Mouse (Mus musculus) heart, embryonic 14.5 days (tissue): ENCODE measurements around the gene Brk1. TPM values are rescaled to one million over a fixed set of nuclear protein-coding genes. Genes with fewer than 3 reads are reported as not detected.

Experiments
- ATAC-seq: fragments of 200-750 bp; cut with Nextera tagmentation; 2 replicates; pipeline ENCODE4 v1.8.0; 2017; ENCODE audit warnings: low read depth, moderate TSS enrichment; ENCODE audit not compliant: insufficient number of reproducible peaks, insufficient read depth, low FRiP score
- H3K27ac ChIP-seq, 2 experiments: fragments of 200-500 bp in 1 of 2; fragments of 300-500 bp in 1 of 2; sonication (generic) in 1 of 2; replicated peaks in 1 of 2; 2 replicates each; pipeline ENCODE4 v1.5.1; 2012 to 2014; ENCODE audit warnings: low read depth in 2 of 2, low read length in 2 of 2, control low read depth in 1 of 2, mild to moderate bottlenecking in 1 of 2, mixed read lengths in 1 of 2; ENCODE audit not compliant: control insufficient read depth in 1 of 2, insufficient read depth in 1 of 2
- H3K27me3 ChIP-seq: fragments of 300-500 bp; sonication (generic); 2 replicates; pipeline ENCODE4 v1.6.1; 2014; ENCODE audit warnings: mild to moderate bottlenecking, low read length, control low read depth; ENCODE audit not compliant: control insufficient read depth, insufficient read depth
- H3K36me3 ChIP-seq: fragments of 300-500 bp; sonication (generic); 2 replicates; pipeline ENCODE4 v1.6.1; 2014; ENCODE audit warnings: mild to moderate bottlenecking, control low read depth, low read length, mixed read lengths; ENCODE audit not compliant: control insufficient read depth, insufficient read depth
- H3K4me1 ChIP-seq, 2 experiments: fragments of 200-500 bp in 1 of 2; fragments of 300-500 bp in 1 of 2; sonication (generic) in 1 of 2; 2 replicates each; pipeline ENCODE4 v1.6.1; 2012 to 2014; ENCODE audit warnings: low read length in 2 of 2, control low read depth in 1 of 2, mixed read lengths in 1 of 2; ENCODE audit not compliant: control insufficient read depth in 2 of 2, insufficient read depth in 2 of 2
- H3K4me2 ChIP-seq: fragments of 300-500 bp; sonication (generic); 2 replicates; pipeline ENCODE4 v1.6.1; 2014; ENCODE audit warnings: mild to moderate bottlenecking, low read length
- H3K4me3 ChIP-seq, 2 experiments: fragments of 200-500 bp in 1 of 2; fragments of 300-500 bp in 1 of 2; sonication (generic) in 1 of 2; 2 replicates each; pipeline ENCODE4 v1.5.1; 2012 to 2014; ENCODE audit warnings: low read length in 2 of 2, mild to moderate bottlenecking in 2 of 2, control low read depth in 1 of 2, low read depth in 1 of 2, moderate library complexity in 1 of 2; ENCODE audit not compliant: control insufficient read depth in 1 of 2, insufficient read depth in 1 of 2
- H3K9ac ChIP-seq: fragments of 300-500 bp; sonication (generic); 2 replicates; pipeline ENCODE4 v1.6.1; 2014; ENCODE audit warnings: mild to moderate bottlenecking, low read length
- H3K9me3 ChIP-seq: fragments of 300-500 bp; sonication (generic); 2 replicates; pipeline ENCODE4 v1.6.1; 2016; ENCODE audit warnings: low read length, control low read depth; ENCODE audit not compliant: control insufficient read depth
- WGBS: fragments of 180-500 bp; shearing (Covaris S2); extraction: QIAGEN DNeasy Blood & Tissue Kit; methylation state at CpG from one replicate; pipeline ENCODE4 v1.1.7; 2014; 5-methylcytosine and 5-hydroxymethylcytosine counted together
- polyA plus RNA-seq: library from polyadenylated mRNA; unstranded; fragments of >200 nt; fragmentation: Nextera tagmentation; extraction: Ambion mirVana; gene quantifications from 2 replicates; pipeline ENCODE4 v1.2.1, GENCODE M21; 2014

The Brk1 gene
- polyA plus RNA-seq: 184 and 197 TPM in 2 replicates

DNA sequence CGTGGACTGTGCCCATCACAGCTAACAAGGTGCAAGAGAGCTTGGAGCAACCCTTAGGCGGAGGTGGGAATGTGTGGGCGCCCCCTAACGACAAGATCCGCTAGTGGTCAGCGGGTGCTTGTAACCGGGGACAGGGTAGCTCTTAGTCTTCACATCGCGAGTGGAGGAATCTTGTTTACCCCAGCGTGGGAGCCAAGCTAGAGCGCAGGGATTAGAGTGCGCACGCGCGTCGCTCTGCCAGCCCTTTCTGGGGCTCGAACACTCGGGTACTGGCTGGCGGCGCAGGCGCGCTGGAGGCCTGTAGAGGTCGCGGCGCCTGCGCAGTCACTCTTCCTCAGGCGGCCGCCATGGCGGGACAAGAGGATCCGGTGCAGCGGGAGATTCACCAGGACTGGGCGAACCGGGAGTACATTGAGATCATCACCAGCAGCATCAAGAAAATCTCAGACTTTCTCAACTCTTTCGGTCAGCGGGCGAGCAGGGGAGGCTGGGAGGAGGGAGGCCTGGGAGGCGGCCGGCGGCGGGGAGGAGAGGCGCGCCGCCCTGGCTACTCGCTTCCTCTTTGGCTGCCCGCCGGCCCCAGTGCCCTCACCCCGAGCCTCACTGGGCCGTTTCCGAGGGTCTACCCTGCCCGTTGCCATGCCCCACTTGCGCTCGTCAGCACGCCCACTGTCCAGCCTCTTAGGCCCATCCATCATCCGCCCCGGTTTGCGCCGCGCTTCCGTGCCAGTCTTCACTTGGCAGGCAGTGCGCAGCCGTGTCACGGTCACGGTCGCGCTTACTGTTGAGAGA lies at the start of gene Brk1:
Gene Brk1 (plus strand): TSS at position 341 of the 792 bp plus-strand sequence.
- Histone ChIP-seq H3K27me3 (no peaks in the 10 kb centered on the region), H3K36me3 (peaks cover 13% of the 10 kb centered on the region; the same call in 1 of the 2 replicates), H3K4me2 (peak within 1 kb of the TSS; percentile 90), H3K27ac (peak within 1 kb of the TSS; percentile 58 to 84), H3K9me3 (no peaks in the 10 kb centered on the region), H3K4me1 (peaks cover 0 to 13% of the 10 kb centered on the region in 2 experiments; a peak in 3 of 4 replicates), H3K9ac (peak within 1 kb of the TSS; percentile 93), H3K4me3 (peak within 1 kb of the TSS; percentile 77 to 97)
- WGBS: under 1% methylated on average over 57 of the region's 65 CpGs
- peak; percentile 89 for ATAC-seq

DNA sequence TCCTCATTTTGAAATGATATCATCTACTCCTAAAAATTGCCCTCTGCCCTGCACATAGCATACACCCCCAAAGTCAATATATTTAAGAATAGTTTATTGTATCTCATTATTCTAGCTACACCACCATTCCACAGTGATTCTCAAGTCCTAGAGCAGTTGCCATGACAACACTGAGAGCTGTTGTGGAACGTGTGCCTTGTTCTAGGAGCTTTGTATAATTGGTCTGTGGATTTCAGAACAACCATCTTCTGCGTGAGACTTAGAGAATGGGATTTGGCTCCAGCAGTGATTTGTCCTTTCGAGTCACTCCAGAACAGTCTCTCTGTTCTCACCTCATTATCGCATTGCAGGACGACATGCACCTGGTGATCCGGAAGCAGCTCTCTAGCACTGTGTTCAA lies 44.8 kb upstream of the Brk1 start:
- ATAC-seq: no peak
- Histone ChIP-seq H3K4me1 (no peaks in the 10 kb centered on the region), H3K4me2 (no peak overlapping the region), H3K9me3 (no peaks in the 10 kb centered on the region), H3K27ac (no peak overlapping the region), H3K9ac (no peak overlapping the region), H3K36me3 (peaks cover 44% of the 10 kb centered on the region; the same call in 1 of the 2 replicates), H3K4me3 (no peak overlapping the region), H3K27me3 (no peaks in the 10 kb centered on the region)
- WGBS: 89% methylated on average over 6 of the region's 6 CpGs

DNA sequence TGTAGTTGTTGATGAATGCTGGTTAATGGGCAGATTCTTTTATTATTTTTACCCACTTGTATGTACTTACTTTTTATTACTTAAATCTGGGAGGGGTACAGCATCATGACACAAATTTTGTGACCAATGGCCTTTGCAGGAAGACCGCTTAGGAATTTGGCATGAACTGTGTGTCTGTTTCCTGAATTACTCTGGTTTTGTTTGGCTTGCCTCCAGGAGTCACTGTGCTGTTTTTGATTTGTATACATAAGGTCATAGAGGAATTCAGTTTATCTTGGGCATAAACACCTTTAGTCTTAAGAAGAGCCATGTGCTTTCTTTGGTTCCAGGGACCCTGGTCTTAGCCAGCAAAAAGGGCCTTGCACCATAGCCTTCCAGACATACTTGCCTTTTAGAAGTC lies 40.0 kb upstream of the Brk1 start:
- no peak for ATAC-seq

DNA sequence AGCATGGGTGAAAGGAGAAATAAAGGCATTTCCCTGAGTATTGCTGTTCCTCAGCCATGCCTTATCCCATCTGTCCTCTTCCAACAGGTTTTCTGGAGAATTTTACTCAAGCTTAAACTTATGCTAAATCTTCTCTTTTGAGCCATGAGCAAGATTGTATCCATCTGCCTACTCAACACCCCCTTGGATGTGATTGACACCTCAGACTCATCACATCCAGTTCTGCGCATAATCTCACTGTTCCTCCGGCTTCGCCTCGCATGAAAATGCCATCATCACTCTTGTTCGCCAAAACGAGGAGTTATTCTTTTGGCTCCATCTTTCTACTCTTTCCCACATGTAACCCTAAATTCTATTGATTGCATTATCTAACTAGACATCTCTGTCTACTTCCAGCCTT lies 28.5 kb upstream of the Brk1 start:
- Histone ChIP-seq H3K36me3 (peaks cover 45% of the 10 kb centered on the region), H3K9ac (no peak overlapping the region), H3K4me3 (no peak overlapping the region), H3K9me3 (no peaks in the 10 kb centered on the region), H3K27ac (no peak overlapping the region), H3K27me3 (no peaks in the 10 kb centered on the region), H3K4me2 (no peak overlapping the region), H3K4me1 (no peaks in the 10 kb centered on the region)
- WGBS: 95% methylated on average over 6 of the region's 6 CpGs
- ATAC-seq: no peak

More for the DNA sequence above, 40.0 kb upstream of the Brk1 start:
- peaks cover 47% of the 10 kb centered on the region for H3K36me3 ChIP-seq
- no peak overlapping the region for H3K4me2 ChIP-seq
- H3K27ac ChIP-seq: no peak overlapping the region
- no peaks in the 10 kb centered on the region for H3K4me1 ChIP-seq
- 71% methylated on average over 1 of the region's 1 CpGs for WGBS
- H3K4me3 ChIP-seq: no peak overlapping the region
- no peaks in the 10 kb centered on the region for H3K9me3 ChIP-seq
- H3K27me3 ChIP-seq: no peaks in the 10 kb centered on the region
- no peak overlapping the region for H3K9ac ChIP-seq

DNA sequence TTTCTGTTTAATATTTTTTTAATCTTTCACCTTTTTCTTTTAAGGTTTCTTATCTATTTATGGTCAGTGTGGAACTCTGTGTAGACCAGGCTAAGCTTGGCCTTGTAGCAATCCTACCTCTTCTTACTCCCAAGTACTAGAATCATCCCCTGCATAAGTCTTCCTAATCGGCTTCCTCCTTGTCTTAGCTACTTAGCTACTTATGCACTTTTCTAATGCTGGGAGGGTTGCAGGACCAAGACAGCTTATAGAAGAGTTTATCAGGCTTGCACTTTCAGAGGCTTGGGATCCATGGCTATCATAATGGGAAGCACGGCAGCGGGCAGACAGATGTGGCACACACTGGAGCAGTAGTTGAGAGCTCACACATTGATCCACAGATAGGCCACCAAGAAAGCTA lies 25.3 kb upstream of the Brk1 start:
- Histone ChIP-seq H3K36me3 (peaks cover 41% of the 10 kb centered on the region), H3K4me1 (no peaks in the 10 kb centered on the region), H3K27me3 (no peaks in the 10 kb centered on the region), H3K4me2 (no peak overlapping the region), H3K9me3 (no peaks in the 10 kb centered on the region), H3K4me3 (no peak overlapping the region), H3K27ac (no peak overlapping the region), H3K9ac (no peak overlapping the region)
- 97% methylated on average over 3 of the region's 3 CpGs for WGBS
- ATAC-seq: no peak

DNA sequence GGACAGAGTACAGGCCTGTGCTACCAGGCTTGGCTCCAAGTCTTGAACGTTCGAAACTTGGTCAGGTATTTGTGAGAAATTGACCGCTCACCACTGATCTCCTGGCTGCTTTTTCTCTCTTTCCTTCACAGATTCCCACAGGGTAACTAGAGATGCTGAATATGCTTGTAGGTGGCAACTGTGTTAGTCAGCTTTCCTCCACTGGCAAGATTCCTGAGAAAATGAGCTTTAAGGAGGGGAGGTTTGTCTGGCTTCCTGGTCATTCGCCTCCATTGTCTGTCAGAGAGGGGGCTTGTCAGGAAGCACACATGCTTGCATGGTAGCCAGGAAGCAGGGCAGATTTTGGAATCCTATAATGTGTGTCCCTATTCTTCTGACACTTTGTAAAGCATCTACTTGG lies 21.5 kb upstream of the Brk1 start:
- Histone ChIP-seq H3K36me3 (peaks cover 20% of the 10 kb centered on the region; the same call in 1 of the 2 replicates), H3K27me3 (no peaks in the 10 kb centered on the region), H3K9ac (no peak overlapping the region), H3K4me2 (no peak overlapping the region), H3K9me3 (no peaks in the 10 kb centered on the region), H3K4me1 (no peaks in the 10 kb centered on the region), H3K27ac (no peak overlapping the region), H3K4me3 (no peak overlapping the region)
- WGBS: 88% methylated on average over 4 of the region's 4 CpGs
- no peak for ATAC-seq

DNA sequence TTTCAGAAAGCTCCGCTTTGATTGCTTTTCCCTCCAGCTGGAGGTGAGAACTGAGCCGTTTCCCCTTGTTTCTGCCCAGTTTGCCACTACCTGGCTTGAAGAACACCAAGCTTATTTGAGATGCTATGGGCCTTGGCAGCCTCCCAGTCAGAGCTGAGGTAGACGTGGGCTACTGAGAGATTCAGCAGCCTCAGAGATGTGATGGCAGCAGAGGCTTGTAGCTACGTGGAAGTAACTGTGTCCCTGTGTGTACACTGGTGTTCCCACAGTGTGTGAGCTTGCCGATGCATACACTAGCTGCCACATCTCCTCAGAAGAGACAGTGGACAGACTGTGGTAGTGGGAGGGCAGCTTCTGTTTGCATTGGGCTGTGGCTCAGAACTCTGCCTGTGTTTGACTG lies 19.5 kb upstream of the Brk1 start:
- H3K36me3 ChIP-seq: 0 out of 2 replicates have a peak, but pooled peaks cover 13% of the 10 kb centered on the region
- WGBS: 91% methylated on average over 5 of the region's 5 CpGs
- no peak for ATAC-seq
- no peaks in the 10 kb centered on the region for H3K4me1 ChIP-seq
- no peaks in the 10 kb centered on the region for H3K27me3 ChIP-seq
- H3K9ac ChIP-seq: no peak overlapping the region
- no peak overlapping the region for H3K27ac ChIP-seq
- no peak overlapping the region for H3K4me2 ChIP-seq
- no peaks in the 10 kb centered on the region for H3K9me3 ChIP-seq
- H3K4me3 ChIP-seq: no peak overlapping the region
